Mouse (Mus musculus) thymus, postnatal 4 days (tissue): Measurements from ENCODE around the gene Dars.

ENCODE experiments used
- DNase-seq: peaks from one replicate; pipeline ENCODE4 v3.0.0; 2021

Gene Dars

GRCm38 (mm10) chr1:128411141-128411540, 6.0 kb downstream of the Dars start:
- DNase-seq = no peak

GRCm38 (mm10) chr1:128406846-128407245, 10.3 kb downstream of the Dars start:
- DNase-seq = no peak

DNA sequence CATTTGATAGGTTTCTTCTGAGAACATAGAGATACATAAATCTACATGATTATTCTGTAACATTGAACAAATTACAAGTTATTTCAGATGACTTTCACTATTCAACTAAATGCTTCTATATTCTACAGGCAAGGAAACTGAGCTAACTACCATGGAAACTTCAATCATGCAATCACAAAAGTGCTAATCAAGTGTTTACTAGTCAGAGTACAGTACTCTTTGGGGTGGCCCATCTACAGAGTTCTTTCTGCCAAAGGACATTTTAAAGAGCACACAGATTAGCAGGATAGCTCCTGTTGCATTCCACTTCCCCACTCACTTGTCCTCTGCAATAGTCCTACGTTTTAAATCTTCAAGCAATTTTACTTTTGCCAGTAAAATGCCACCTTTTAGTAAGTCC, 11.5 kb downstream of the Dars start:
- DNase-seq = no peak

- DNase-seq = no peak
Measured at GRCm38 (mm10) chr1:128405041-128405481, 12.1 kb downstream of the Dars start.

DNA sequence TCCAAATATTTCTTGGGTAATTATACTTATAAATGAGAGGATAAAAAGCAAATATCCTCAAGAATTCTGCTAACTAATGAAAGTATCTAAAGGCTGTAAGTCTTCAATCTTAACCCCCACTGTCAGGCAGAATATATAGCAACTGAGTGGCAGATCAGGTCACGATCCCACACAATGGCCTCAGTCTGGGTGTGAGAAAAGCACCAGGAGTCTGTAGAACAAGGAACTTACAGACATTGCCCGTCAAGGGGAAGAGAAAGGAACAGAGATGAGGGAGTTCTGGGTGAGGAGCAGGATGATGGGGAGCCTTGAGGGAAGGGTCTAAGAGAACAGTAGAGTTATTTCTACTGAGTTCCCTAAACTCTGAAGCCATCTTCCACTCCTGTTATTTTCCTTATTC, 16.2 kb downstream of the Dars start:
- DNase-seq = no peak

- DNase-seq = no peak
Measured at GRCm38 (mm10) chr1:128399941-128400915, 16.9 kb downstream of the Dars start.

GRCm38 (mm10) chr1:128398738-128399445, 18.3 kb downstream of the Dars start:
- no peak for DNase-seq

- DNase-seq = no peak
Measured at GRCm38 (mm10) chr1:128394657-128395056, 22.5 kb downstream of the Dars start.

GRCm38 (mm10) chr1:128392382-128392781, 24.8 kb downstream of the Dars start:
- no peak for DNase-seq

DNA sequence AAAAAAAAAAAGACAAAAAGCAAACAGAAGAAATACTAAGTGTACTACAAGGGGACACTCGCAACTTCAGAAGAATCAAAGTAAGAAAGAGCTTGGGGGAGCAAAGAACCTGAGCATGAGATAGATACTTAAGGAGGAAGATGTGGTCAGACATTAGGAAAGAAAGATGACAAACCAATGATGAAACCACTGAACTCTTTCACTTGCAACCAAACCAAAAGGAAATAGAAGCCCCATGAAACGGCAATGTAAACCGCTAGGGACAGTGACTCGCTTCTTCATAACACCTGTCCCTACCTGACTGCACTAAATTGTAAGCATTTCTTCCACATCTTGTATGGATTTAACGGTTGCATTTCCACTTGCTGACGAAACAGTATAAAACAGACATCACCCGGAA, 30.7 kb downstream of the Dars start:
- no peak for DNase-seq

DNA sequence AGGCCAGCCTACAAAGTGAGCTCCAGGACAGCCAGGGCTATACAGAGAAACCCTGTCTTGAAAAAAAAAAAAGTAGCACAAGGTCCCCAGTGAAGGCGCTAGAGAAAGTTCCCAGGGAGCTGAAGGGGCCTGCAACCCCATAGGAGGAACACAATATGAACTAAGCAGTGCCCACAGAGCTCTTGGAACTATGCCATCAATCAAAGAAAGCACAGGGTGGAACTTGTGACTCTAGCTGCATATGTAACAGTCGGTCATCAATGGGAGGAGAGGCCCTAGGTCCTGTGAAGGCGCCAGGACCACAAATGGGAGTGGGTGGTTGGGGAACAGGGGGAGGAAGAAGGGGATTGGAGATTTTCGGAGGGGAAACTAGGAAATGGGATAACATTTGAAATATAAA, 40.3 kb downstream of the Dars start:
- DNase-seq = no peak

DNA sequence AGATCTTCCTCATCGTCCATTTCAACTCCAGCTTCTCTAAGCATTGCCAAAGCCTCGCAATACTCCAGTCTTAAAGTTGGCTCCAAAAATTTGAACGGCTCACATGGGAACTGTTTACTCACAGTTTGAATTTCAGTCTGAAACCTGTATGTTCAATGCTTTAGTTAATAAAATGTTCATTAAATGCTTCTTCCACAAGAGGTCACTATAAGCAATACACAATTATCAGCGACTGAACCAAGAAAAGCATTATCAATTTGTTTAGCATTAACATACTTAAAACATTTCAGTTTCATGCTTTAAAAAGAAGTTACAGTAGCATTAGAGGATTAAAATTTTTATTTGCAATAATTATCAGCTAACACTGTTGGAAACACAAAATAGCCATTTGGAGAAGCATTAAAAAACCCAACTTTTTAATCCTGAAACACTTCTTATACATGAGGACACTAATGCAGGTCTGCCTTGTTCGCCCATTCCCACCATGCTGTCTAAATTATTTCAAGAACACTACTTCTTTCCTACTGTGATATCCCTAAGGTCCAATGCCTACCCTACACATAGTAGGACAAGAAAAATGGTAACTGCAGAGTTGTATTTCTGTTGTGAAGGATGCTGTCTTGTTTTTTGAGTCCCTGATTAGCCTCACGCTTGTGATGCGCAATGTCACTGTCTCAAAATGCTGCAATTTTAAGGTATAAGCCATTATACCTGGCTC, 44.9 kb downstream of the Dars start:
- no peak for DNase-seq

DNA sequence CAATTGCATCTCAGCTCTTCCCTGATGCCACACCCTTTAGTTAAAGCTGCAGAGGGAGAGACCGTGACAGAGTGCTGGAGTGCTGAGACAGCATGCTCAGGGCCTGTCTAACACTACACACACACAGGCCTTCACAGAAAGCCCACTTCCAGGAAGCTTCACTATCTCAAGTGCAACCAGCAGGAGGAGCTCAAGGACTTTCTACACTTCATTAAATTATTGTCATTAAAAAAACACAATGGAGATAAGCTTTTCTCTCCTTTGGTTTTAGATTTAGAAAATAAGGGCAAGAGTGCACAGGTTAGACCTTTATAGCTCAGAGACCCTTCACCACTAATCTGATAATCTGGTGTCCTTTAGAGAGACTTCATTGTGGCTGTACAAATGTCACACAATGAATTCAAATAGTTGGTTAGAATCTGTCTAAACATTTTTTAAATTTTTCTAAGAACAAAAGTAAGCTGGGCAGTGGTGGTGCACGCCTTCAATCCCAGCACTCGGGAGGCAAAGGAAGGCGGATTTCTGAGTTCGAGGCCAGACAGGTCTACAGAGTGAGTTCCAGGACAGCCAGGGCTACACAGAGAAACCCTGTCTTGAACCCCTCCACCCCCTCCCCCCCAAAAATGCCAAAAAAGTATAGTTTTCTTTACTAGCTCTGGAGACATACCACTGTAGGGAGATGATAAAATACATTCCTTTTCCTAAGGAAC, 48.3 kb downstream of the Dars start:
- peak; percentile 80 for DNase-seq

DNA sequence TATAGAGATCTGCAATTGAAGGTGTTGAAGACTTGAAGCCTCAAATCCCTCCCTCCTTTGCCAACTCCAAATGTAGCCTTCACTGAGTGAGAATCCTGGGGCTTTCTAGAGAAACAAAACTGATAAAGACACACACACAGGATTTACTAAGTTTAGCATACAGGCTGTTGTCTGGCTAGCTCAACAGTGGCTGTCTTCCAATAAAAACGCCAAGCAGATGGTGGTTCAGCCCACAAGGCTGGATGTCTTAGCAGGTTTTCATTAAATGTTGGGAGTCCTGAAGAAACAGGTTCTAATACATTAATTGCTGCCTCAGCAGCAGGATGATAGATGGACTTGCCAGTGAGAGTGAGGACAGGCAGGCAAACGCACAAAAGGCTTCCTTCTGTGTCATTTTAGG, 56.6 kb downstream of the Dars start:
- DNase-seq = no peak

- DNase-seq = peak; percentile 98
Measured at GRCm38 (mm10) chr1:128359554-128360376, 57.4 kb downstream of the Dars start, which contains the start of gene Mcm6. Gene Mcm6 (minus strand): TSS chr1:128359664.

GRCm38 (mm10) chr1:128358916-128359553, 58.1 kb downstream of the Dars start:
- DNase-seq = no peak

DNA sequence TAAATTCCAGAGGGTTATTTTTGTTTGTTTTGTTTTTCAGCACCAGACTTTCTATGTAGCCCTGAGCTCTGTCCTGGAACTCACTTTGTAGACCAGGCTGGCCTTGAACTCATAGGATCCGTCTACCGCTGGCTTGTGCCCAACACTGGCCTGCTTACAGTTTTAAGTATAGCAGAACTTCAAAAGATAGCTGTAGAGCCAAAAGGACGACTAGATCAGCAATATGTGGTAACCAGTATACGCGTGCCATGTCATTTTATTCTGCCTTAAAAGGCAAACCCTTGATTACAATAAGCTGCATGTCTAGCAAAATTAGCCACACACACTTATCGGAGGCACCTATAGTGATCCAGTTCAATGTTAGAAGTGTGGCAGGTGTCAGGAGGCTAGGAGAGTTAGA, 58.9 kb downstream of the Dars start:
- peak; percentile 20 for DNase-seq

- DNase-seq = peak; percentile 28
Measured at GRCm38 (mm10) chr1:128357452-128357851, 59.7 kb downstream of the Dars start.

- no peak for DNase-seq
Measured at GRCm38 (mm10) chr1:128353092-128353491, 64.1 kb downstream of the Dars start.

DNA sequence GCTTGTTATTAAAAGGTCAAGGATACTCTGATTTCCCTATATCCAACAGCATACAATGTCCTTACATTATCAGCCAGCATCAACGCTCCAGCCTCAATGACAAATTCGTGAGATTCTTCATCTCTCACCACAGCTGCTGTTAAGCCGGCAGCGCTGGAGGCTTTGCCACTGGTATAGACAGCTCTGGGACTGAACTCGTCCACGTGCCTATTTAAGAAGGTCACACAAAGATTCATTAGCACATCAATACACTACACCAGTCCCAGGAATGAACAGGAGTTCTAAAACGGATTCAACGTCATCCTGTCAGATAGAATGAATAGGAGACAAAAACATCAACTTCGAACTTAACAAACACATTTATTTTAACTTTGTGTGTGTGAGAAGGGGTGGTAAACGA, 72.9 kb downstream of the Dars start:
- DNase-seq = no peak

- DNase-seq = no peak
Measured at GRCm38 (mm10) chr1:128337708-128338320, 79.4 kb downstream of the Dars start.
